Mouse (Mus musculus) heart, adult 2 months (tissue): ENCODE measurements at regions not wholly inside any gene's neighbourhood (a gene's known extent, or its start where the extent isn't known, plus 50 kb on each side); places are given as distances from the start of the nearest gene placed in this dataset.

Experiments used
- CTCF ChIP-seq: fragments of 200-600 bp; IDR thresholded peaks from 2 replicates; pipeline ENCODE4 v1.8.1; 2022; ENCODE audit warnings: antibody characterized with exemption, mild to moderate bottlenecking, moderate library complexity
- EP300 ChIP-seq: fragments of 200-500 bp; IDR thresholded peaks from 2 replicates; pipeline ENCODE4 v1.6.1; 2011; ENCODE audit warnings: low read depth, low read length, control low read depth; ENCODE audit not compliant: insufficient read depth
- POLR2A ChIP-seq: fragments of 200-500 bp; IDR thresholded peaks from 2 replicates; pipeline ENCODE4 v1.6.1; 2011; ENCODE audit warnings: mild to moderate bottlenecking, low read depth, low read length, control low read depth; ENCODE audit not compliant: insufficient read depth

DNA sequence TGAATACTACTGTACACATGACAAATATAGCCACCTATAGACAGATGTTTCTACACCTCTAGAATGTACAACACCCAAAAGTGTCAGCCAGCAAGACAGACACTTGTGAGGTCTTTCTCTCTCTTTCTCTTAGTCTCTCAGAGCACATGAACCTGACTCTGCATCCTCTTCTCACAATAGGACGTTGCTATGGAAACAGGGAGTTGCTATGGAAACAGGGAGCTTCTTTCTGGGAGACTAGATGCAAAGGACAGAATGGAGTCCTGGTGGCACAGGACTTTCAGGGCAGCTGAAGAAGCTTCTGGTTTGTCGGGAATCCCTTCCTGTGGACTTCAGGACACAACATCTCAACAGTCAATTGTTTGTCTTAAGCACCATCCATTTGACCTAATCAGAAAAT lies 230.9 kb downstream of the Tgfb2 start:
- TF ChIP-seq POLR2A = no peak
- no peak for TF ChIP-seq CTCF
- no peak for TF ChIP-seq EP300
